Comparison of ENCODE assay signal across 9 mouse cellular contexts in the genomic region with DNA sequence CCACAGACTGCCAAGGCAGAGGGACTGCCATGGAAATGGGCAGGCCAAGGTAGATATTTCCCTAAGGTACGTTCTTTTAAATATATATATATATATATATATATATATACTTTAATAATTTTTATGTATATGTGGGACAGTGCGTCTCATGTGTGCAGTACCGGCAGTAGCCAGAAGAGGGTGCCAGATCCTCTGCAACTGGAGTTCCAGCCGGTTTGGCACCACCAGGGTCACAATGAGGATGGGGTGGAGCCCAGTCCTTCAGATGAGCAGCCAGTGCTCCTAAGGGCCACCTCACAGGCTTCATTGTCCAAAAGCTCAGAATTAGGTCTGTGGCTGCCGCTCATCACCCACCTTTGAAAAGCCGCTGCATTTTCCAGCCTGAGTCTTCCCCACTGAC. TPM values are rescaled to one million over a fixed set of nuclear protein-coding genes. Genes with fewer than 3 reads are reported as not detected.
DNase-seq lines count a peak whose midpoint lies in the region; ATAC-seq and TF ChIP-seq lines count a peak whose summit lies in the region.
"Had no signal": no experiment of that assay in that cellular context is flagged by ENCODE, and none has a peak within 500 bp of the region (broad histone marks: within the 10 kb centered on the region; RNA-seq: fewer than 3 reads in every experiment).

No protein-coding gene starts in this region.

- intact Hi-C loops in left cerebral cortex, adult 2 months (cut with DNase I) = no loop called here

- H3K4me1 ChIP-seq in G1E (ENCODE audit: insufficient read depth, low read depth, low read length) = no peaks in the 10 kb centered on the region

- H3K4me3 ChIP-seq in left cerebral cortex, adult 2 months = no peak overlapping the region
- no peak overlapping the region for H3K4me3 ChIP-seq in G1E (ENCODE audit: low read depth, low read length)

- H3K36me3 ChIP-seq in G1E (replicated peaks) = no peaks in the 10 kb centered on the region

- TF ChIP-seq CTCF in left cerebral cortex, adult 2 months (IDR thresholded peaks at IDR 0.05) = peak; percentile 61
- TF ChIP-seq CTCF in G1E (IDR thresholded peaks at IDR 0.05; ENCODE audit: low read depth, low read length) = peak; percentile 41; the same call in 1 of the 2 replicates

- H3K9me3 ChIP-seq in G1E (replicated peaks) = no peaks in the 10 kb centered on the region

- ATAC-seq in G1E (ENCODE audit: extremely low read depth, insufficient number of reproducible peaks, low FRiP score, poor library complexity, severe bottlenecking) = no peak
- ATAC-seq in erythroblast, adult 5-6 weeks (replicated peaks; ENCODE audit: low FRiP score, poor library complexity, severe bottlenecking) = peak; percentile 70; the same call in 1 of the 2 replicates

- peaks cover 6% of the 10 kb centered on the region; the same call in 1 of the 2 replicates for H3K27me3 ChIP-seq in G1E (ENCODE audit: insufficient read depth, low read length)

- DNase-seq in cerebellum, postnatal 14 days = peak; percentile 75 to 91
- DNase-seq in cerebellum, adult 8-10 months = no peak
- DNase-seq in left cerebral cortex, adult 2 months (ENCODE audit: extremely low spot score in 1 of 2, low spot score in 2 of 2) = no peak
- no peak for DNase-seq in left cerebral cortex, adult 11 months (ENCODE audit: low spot score)
- DNase-seq in G1E (ENCODE audit: low spot score) = no peak
- peak; percentile 28 for DNase-seq in lung, postnatal 36 days
- DNase-seq in urinary bladder, postnatal 25 days (ENCODE audit: low spot score) = no peak

- H3K27ac ChIP-seq in left cerebral cortex, adult 2 months = no peak overlapping the region

RNA-seq across cellular contexts. Expression of a gene that starts 6.3 kb away (rescaled TPM):
- total RNA-seq in left cerebral cortex, adult 2 months (2021) = 1 to 10 TPM in 1 of 2 experiments, under 1 TPM in 1; 0.87 to 1.4 TPM
- total RNA-seq in G1E (2014; fragmentation: Nextera tagmentation) (not detected in 2 replicates), G1E (2017) (0.17 TPM in 1 of 2 replicates, not detected in the other)
- not detected in 2 replicates for polyA plus RNA-seq in G1E (2012)
- not detected in 2 replicates for total RNA-seq in erythroblast, adult 5-6 weeks (2015; ENCODE audit: low replicate concordance)
- total RNA-seq in erythroblast, adult 5-6 weeks (2017; ENCODE audit: low replicate concordance) = not detected in 2 replicates
- total RNA-seq: hematopoietic stem cell, adult 5-6 weeks had no signal

RNA-seq across cellular contexts. Expression of a gene that starts 25.8 kb away (rescaled TPM):
- total RNA-seq in left cerebral cortex, adult 2 months (2021) = 10 to 100 TPM; 51.2 to 54.9 TPM
- not detected in 2 replicates for total RNA-seq in G1E (2014; fragmentation: Nextera tagmentation)
- not detected in 2 replicates for total RNA-seq in G1E (2017)
- polyA plus RNA-seq in G1E (2012) = 0.05 TPM in 1 of 2 replicates, not detected in the other
- total RNA-seq in erythroblast, adult 5-6 weeks (2015; ENCODE audit: low replicate concordance) = 1.5 TPM in 1 of 2 replicates, not detected in the other
- total RNA-seq in erythroblast, adult 5-6 weeks (2017; ENCODE audit: low replicate concordance) = 1.9 TPM in 1 of 2 replicates, not detected in the other

RNA-seq across cellular contexts. Expression of a gene that starts 33.0 kb away (rescaled TPM):
- 10 to 100 TPM; 16.8 to 17.1 TPM for total RNA-seq in left cerebral cortex, adult 2 months (2021)
- total RNA-seq in G1E (2014; fragmentation: Nextera tagmentation) (not detected in 2 replicates), G1E (2017) (0.06 TPM in 1 of 2 replicates, not detected in the other)
- not detected in 2 replicates for polyA plus RNA-seq in G1E (2012)
- not detected in 2 replicates for total RNA-seq in erythroblast, adult 5-6 weeks (2015; ENCODE audit: low replicate concordance)
- total RNA-seq in erythroblast, adult 5-6 weeks (2017; ENCODE audit: low replicate concordance) = not detected in 2 replicates

RNA-seq across cellular contexts. Expression of a gene that starts 47.2 kb away (rescaled TPM):
- 1 to 10 TPM; 2.2 to 3.4 TPM for total RNA-seq in left cerebral cortex, adult 2 months (2021)
- total RNA-seq in G1E (2014; fragmentation: Nextera tagmentation) = not detected in 2 replicates
- 0.06 TPM in 1 of 2 replicates, not detected in the other for total RNA-seq in G1E (2017)
- 0.21 and 0.23 TPM in 2 replicates for polyA plus RNA-seq in G1E (2012)
- total RNA-seq in erythroblast, adult 5-6 weeks (2015; ENCODE audit: low replicate concordance) = 2.1 and 7.1 TPM in 2 replicates
- total RNA-seq in erythroblast, adult 5-6 weeks (2017; ENCODE audit: low replicate concordance) = 0.43 TPM in 1 of 2 replicates, not detected in the other

RNA-seq across cellular contexts. Expression of a gene that starts 56.9 kb away (rescaled TPM):
- 10 to 100 TPM; 47.8 to 48.1 TPM for total RNA-seq in left cerebral cortex, adult 2 months (2021)
- total RNA-seq in G1E (2014; fragmentation: Nextera tagmentation) (not detected in 2 replicates), G1E (2017) (0.05 TPM in 1 of 2 replicates, not detected in the other)
- not detected in 2 replicates for polyA plus RNA-seq in G1E (2012)
- not detected in 2 replicates for total RNA-seq in erythroblast, adult 5-6 weeks (2015; ENCODE audit: low replicate concordance)
- total RNA-seq in erythroblast, adult 5-6 weeks (2017; ENCODE audit: low replicate concordance) = not detected in 2 replicates
- total RNA-seq: hematopoietic stem cell, adult 5-6 weeks had no signal

Comparison
In these comparisons a context has a peak if more than half of its experiments do, and no peak if none do; other contexts are left out.
1. DNase-seq: peak in cerebellum, postnatal 14 days (2 of 2) and lung, postnatal 36 days (single experiment); none in cerebellum, adult 8-10 months (single experiment), left cerebral cortex, adult 2 months (0 of 2), left cerebral cortex, adult 11 months (single experiment), G1E (single experiment) and urinary bladder, postnatal 25 days (single experiment).
2. RNA of a gene that starts 25.8 kb away (total RNA-seq): 51.2 to 54.9 TPM in left cerebral cortex, adult 2 months; 1.5 to 1.9 TPM in erythroblast, adult 5-6 weeks and not detected in G1E; every median in the first group is over 10 times any median in the second.
3. RNA of a gene that starts 33.0 kb away (total RNA-seq): 16.8 to 17.1 TPM in left cerebral cortex, adult 2 months; 0.06 TPM in G1E and not detected in erythroblast, adult 5-6 weeks; every median in the first group is over 10 times any median in the second.